Mouse (Mus musculus) fat pad, adult 2 months (tissue): ENCODE results near the gene Tbc1d1.

Experiments
- DNase-seq: peaks from one replicate; pipeline ENCODE4 v3.0.0-alpha.2; 2011; ENCODE audit warnings: low read depth, low spot score; ENCODE audit errors: extremely low read depth

Tbc1d1 gene

GRCm38 (mm10) chr5:64155861-64156550 is at the start of gene Tbc1d1:
Gene Tbc1d1, plus strand, starts transcription at chr5:64156305.
- DNase-seq, result no peak

- no peak for DNase-seq
Observed at GRCm38 (mm10) chr5:64107596-64108289, 48.4 kb upstream of the Tbc1d1 start.

GRCm38 (mm10) chr5:64109217-64109616 is 46.9 kb upstream of the Tbc1d1 start:
- DNase-seq, result no peak

- no peak for DNase-seq
Observed at GRCm38 (mm10) chr5:64112360-64112759, 43.7 kb upstream of the Tbc1d1 start.

- no peak for DNase-seq
Observed at GRCm38 (mm10) chr5:64114210-64114609, 41.9 kb upstream of the Tbc1d1 start.

- DNase-seq, result no peak
Observed at GRCm38 (mm10) chr5:64117191-64117590, 38.9 kb upstream of the Tbc1d1 start.

GRCm38 (mm10) chr5:64125783-64126182 is 30.3 kb upstream of the Tbc1d1 start:
- DNase-seq, result no peak

- DNase-seq, result no peak
Observed at GRCm38 (mm10) chr5:64131550-64131949, 24.6 kb upstream of the Tbc1d1 start.

- peak; percentile 63 for DNase-seq
Observed at GRCm38 (mm10) chr5:64133901-64134300, 22.2 kb upstream of the Tbc1d1 start.

GRCm38 (mm10) chr5:64136325-64136724 is 19.8 kb upstream of the Tbc1d1 start:
- no peak for DNase-seq

GRCm38 (mm10) chr5:64140202-64140601 is 15.9 kb upstream of the Tbc1d1 start:
- DNase-seq, result peak; percentile 82

- DNase-seq, result no peak
Observed at GRCm38 (mm10) chr5:64144315-64144714, 11.8 kb upstream of the Tbc1d1 start.

- peak; percentile 5 for DNase-seq
Observed at GRCm38 (mm10) chr5:64146384-64147005, 9.6 kb upstream of the Tbc1d1 start.

GRCm38 (mm10) chr5:64149184-64150127 is 6.6 kb upstream of the Tbc1d1 start:
- no peak for DNase-seq

- no peak for DNase-seq
Observed at GRCm38 (mm10) chr5:64153319-64153718, 2.8 kb upstream of the Tbc1d1 start.

- DNase-seq, result no peak
Observed at GRCm38 (mm10) chr5:64156579-64156978, 474 bp downstream of the Tbc1d1 start.

- no peak for DNase-seq
Observed at GRCm38 (mm10) chr5:64157926-64158325, 1.8 kb downstream of the Tbc1d1 start.

- no peak for DNase-seq
Observed at GRCm38 (mm10) chr5:64158501-64158900, 2.4 kb downstream of the Tbc1d1 start.

GRCm38 (mm10) chr5:64159065-64159780 is 3.1 kb downstream of the Tbc1d1 start:
- no peak for DNase-seq
